Mouse (Mus musculus) left cerebral cortex, adult 11 months (tissue): ENCODE measurements around the gene Crybg2.
A peak's percentile ranks its signal among the peaks of the same experiment; 100 is the strongest.

Experiments
- DNase-seq: peaks from one replicate; pipeline ENCODE4 v3.0.0; 2022; ENCODE audit warnings: low spot score

Gene Crybg2

GRCm38 (mm10) chr4:134094923-134095547 is 34.4 kb downstream of the Crybg2 start, which contains the start of gene Cd52:
Cd52 (minus strand) TSS chr4:134095082.
- no peak for DNase-seq

- no peak for DNase-seq
These were observed 35.5 kb downstream of the Crybg2 start for GRCm38 (mm10) chr4:134096120-134096519.

GRCm38 (mm10) chr4:134097015-134097608 is 36.5 kb downstream of the Crybg2 start:
- DNase-seq, result no peak

- DNase-seq, result peak; percentile 37
These were observed 38.0 kb downstream of the Crybg2 start for GRCm38 (mm10) chr4:134098628-134099027.

GRCm38 (mm10) chr4:134100245-134100644 is 39.6 kb downstream of the Crybg2 start:
- no peak for DNase-seq

GRCm38 (mm10) chr4:134101979-134102741 is 41.5 kb downstream of the Crybg2 start, which contains the start of gene Ubxn11:
Ubxn11 (plus strand) TSS chr4:134102570.
- peak; percentile 89 for DNase-seq

GRCm38 (mm10) chr4:134102742-134103119 is 42.1 kb downstream of the Crybg2 start:
- no peak for DNase-seq

GRCm38 (mm10) chr4:134106105-134106504 is 45.5 kb downstream of the Crybg2 start:
- no peak for DNase-seq

- DNase-seq, result no peak
These were observed 47.1 kb downstream of the Crybg2 start for GRCm38 (mm10) chr4:134107730-134108129.

GRCm38 (mm10) chr4:134108196-134108595 is 47.6 kb downstream of the Crybg2 start:
- DNase-seq, result no peak

GRCm38 (mm10) chr4:134110653-134111052 is 50.0 kb downstream of the Crybg2 start:
- DNase-seq, result no peak

GRCm38 (mm10) chr4:134112403-134112802 is 51.8 kb downstream of the Crybg2 start:
- no peak for DNase-seq

- DNase-seq, result no peak
These were observed 52.9 kb downstream of the Crybg2 start for GRCm38 (mm10) chr4:134113356-134113994.

- no peak for DNase-seq
These were observed 53.4 kb downstream of the Crybg2 start for GRCm38 (mm10) chr4:134114038-134114437.

- DNase-seq, result no peak
These were observed 54.9 kb downstream of the Crybg2 start for GRCm38 (mm10) chr4:134115215-134116144.

- no peak for DNase-seq
These were observed 55.9 kb downstream of the Crybg2 start for GRCm38 (mm10) chr4:134116501-134116900.

GRCm38 (mm10) chr4:134117012-134117411 is 56.4 kb downstream of the Crybg2 start:
- DNase-seq, result no peak

GRCm38 (mm10) chr4:134118126-134118800 is 57.6 kb downstream of the Crybg2 start:
- no peak for DNase-seq

- DNase-seq, result no peak
These were observed 58.4 kb downstream of the Crybg2 start for GRCm38 (mm10) chr4:134119042-134119441.

- DNase-seq, result no peak
These were observed 59.0 kb downstream of the Crybg2 start for GRCm38 (mm10) chr4:134119644-134120043.
